Mouse (Mus musculus): ENCODE data around the gene Mapk10. TPM values are rescaled to one million over a fixed set of nuclear protein-coding genes. Genes with fewer than 3 reads are reported as not detected.
A peak's percentile ranks its signal among the peaks of the same experiment; 100 is the strongest.
"Not testable (repeated sequence)": the region's sequence is repeated elsewhere in the genome, so short reads cannot be mapped to it uniquely, and the experiment has no call there.

Gene Mapk10
- total RNA-seq, 2 experiments from 2014 or later, result 36.0 to 36.2 TPM

DNA sequence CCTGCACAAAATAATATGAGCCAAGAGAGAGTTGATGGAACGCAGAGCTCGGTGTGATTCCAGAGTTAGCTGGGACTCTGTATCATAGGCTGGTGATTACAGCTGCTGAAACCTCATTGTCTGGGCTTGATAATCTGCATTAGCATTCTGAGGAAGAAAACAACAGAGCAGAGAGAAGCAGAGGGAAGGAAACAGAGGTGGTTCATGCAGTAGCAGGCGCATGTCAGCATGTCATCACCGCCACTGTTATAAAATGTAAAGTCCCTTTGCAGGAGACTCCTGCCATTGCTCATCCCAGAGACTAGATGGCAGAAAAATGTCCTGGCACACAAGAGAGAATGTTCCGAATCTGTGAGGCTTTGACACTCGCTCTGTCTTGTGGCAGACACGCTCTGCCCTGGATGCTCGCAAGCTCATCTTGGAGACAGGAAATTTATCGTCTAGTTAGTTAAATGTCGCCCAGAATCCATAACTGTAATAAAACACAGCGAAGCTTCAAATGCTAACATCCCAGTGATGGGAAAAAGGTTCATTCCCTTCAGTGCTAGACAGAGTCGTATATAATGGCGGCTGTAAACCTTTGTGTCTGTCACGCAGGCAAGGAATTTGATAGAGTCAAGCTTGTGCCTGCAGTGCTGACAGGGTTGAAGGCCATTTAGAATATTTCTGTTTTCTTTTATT, 322.5 kb downstream of the Mapk10 start:
- no peak for DNase-seq
- intact Hi-C loops (cut with DNase I), result no loop called here

- intact Hi-C loops (cut with DNase I), result loop anchor here (2.0 to 5.0 kb wide), 3 partner anchors 173 to 728 kb away; no protein-coding TSS in a partner anchor
- DNase-seq, result no peak
Observed at GRCm38 (mm10) chr5:102875628-102876027, 335.5 kb downstream of the Mapk10 start.

DNA sequence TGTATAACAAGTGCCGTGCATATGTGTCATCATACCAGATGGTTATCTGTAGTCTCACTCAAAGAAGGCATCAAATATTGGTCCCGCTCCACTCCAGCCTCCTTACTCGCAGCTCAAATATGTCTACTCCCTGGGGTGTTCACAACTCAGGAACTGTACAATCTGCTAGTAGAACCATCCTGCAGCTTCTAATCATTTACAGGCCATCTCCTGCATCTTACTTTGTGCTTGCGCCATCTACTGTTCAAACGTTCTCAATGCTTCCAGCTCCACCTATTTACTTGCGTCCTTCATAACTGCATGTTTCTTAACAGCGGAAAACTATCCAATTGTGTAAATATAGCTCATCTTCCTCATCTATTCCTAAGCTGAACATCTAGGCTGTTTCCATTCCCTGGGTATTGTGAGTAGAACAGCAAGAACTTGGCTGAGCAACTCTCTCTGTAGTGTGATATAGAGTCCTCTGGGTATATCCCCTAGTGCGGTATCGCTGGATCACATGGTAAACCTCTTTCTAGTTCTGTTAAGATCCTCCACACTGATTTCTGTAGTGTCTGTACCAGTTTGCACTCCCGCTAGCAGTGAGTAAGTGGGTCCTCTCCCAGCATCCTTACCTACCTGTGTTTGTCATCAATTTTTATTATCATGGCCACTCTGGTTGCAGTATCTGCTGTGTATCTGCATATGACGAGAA, 336.4 kb downstream of the Mapk10 start:
- intact Hi-C loops (cut with DNase I), result loop anchor here (2.0 to 5.0 kb wide), 4 partner anchors 107 to 727 kb away; no protein-coding TSS in a partner anchor
- DNase-seq, result peak; percentile 14 to 46

DNA sequence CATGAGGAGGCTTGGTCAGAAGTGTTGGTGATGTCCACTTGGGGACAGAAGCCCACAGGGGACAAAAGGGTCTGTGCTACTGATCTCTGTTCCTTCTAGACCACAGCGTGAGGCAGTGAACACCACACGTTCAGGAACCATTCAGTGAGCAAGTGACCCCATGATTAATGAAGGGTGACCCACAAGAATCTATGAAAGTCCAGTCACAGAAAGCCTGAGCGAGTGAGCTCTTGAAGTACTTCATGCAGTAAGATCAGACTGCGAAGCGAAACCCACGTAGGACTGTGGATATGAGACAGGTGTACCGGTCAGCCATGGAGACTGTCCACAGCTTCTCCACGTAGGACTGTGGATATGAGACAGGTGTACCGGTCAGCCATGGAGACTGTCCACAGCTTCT, 338.1 kb downstream of the Mapk10 start:
- DNase-seq, result not testable (repeated sequence)
- intact Hi-C loops (cut with DNase I), result loop anchor here (5.0 kb wide), 1 partner anchor 106 kb away; no protein-coding TSS in a partner anchor

DNA sequence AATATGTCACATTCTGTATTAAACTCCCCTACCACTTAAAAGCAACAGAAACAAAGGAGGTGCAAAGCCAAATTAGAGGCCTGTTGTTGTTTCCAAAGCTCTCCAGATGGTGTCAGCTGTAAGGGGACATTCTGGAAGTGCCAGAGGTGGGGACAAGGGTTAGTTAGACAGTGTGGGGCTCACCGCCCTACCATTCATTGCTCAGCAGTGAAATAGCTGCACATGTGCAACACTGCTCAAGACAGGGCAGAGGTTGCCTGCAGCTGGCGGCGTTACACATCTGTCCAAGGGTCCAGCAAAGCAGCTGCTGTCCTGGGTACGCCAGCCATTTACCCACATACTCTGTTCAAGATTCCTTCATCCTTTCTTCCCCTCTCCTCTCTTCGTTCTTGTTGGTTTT, 342.9 kb downstream of the Mapk10 start:
- no peak for DNase-seq
- intact Hi-C loops (cut with DNase I), result no loop called here

DNA sequence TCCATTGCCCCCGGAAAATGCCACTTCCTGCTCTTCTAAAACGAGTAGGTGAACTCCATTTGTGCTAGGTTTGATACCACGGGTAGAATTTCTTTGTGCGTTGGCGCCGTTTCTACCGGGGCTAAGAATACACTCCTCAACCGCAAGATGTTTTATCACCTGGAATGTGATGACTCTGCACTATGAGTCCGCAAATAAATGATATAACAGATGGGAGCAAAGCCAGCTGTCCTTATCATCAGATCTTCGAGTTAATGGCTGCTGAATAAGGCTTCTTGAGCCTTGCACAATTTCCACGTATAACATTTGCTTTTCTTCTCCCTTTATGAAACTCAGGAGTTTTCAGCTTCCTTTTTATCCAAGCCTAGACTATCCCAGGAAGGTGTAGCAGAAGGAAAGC, 351.4 kb downstream of the Mapk10 start:
- intact Hi-C loops (cut with DNase I), result no loop called here
- no peak for DNase-seq

DNA sequence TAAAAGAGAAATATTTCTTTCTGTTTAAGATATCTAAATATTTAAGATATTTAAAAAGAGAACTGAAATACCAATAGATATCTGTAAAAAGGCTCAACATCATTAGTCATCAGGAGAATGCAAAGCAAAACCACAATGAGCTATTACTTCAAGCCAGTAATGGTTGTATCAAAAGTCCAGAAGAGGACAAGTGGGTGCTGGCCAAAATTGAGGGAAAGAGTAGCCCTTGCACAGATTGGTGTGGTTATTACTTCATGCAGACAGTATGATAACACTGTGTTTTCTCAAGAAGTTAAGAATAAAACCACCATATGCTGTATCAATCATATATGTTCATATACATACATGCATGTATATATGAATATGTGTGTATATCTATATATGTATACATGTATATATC, 353.1 kb downstream of the Mapk10 start:
- intact Hi-C loops (cut with DNase I), result no loop called here
- DNase-seq, result no peak

Other genes with a start within 250 kb of the Mapk10 start
- 1 to 10 TPM; 6.1 to 7.0 TPM for gene Ptpn13, start 213.9 kb upstream of the Mapk10 start, total RNA-seq (2021)